Comparison of ENCODE assay signal across 17 mouse cellular contexts in genomic region chr12:105005715-105005972, GRCm38 (mm10). TPM values are rescaled to one million over a fixed set of nuclear protein-coding genes. Genes with fewer than 3 reads are reported as not detected.
A peak's percentile ranks its signal among the peaks of the same experiment; 100 is the strongest.
DNase-seq lines count a peak whose midpoint lies in the region; TF ChIP-seq lines count a peak whose summit lies in the region.
"Had no signal": no experiment of that assay in that cellular context is flagged by ENCODE, and none has a peak within 500 bp of the region (broad histone marks: within the 10 kb centered on the region; RNA-seq: fewer than 3 reads in every experiment).

No protein-coding gene starts in this region.

- peak overlapping the region; percentile 15 for H3K27ac ChIP-seq in heart, adult 2 months
- H3K27ac ChIP-seq in bone marrow macrophage, adult 2 months (ENCODE audit: insufficient read depth, low read depth, low read length) = peak overlapping the region; percentile 63
- H3K27ac ChIP-seq in small intestine, adult 2 months (ENCODE audit: insufficient read depth, low read depth, low read length) = peak overlapping the region; percentile 67
- H3K27ac ChIP-seq: neural tube, embryonic 12.5 days had no signal

- H3K36me3 ChIP-seq in heart, adult 2 months (ENCODE audit: control insufficient read depth, insufficient read depth, low read length) = no peaks in the 10 kb centered on the region
- no peaks in the 10 kb centered on the region for H3K36me3 ChIP-seq in small intestine, adult 2 months (ENCODE audit: control insufficient read depth, insufficient read depth, low read length)
- H3K36me3 ChIP-seq: neural tube, embryonic 12.5 days had no signal

- no peaks in the 10 kb centered on the region for H3K79me2 ChIP-seq in heart, adult 2 months (replicated peaks; ENCODE audit: control insufficient read depth, insufficient read depth, low read length)

- no peak for TF ChIP-seq POLR2A in heart, adult 2 months (IDR thresholded peaks at IDR 0.05; ENCODE audit: insufficient read depth, low read depth, low read length)
- no peak for TF ChIP-seq POLR2A in lung, adult 2 months (IDR thresholded peaks at IDR 0.05; ENCODE audit: borderline replicate concordance, extremely low read depth, low read depth, low read length)
- no peak for TF ChIP-seq POLR2A in bone marrow macrophage, adult 2 months (IDR thresholded peaks at IDR 0.05; ENCODE audit: borderline replicate concordance, low read depth, low read length)
- no peak for TF ChIP-seq POLR2A in small intestine, adult 2 months (IDR thresholded peaks at IDR 0.05; ENCODE audit: low read depth, low read length)

- DNase-seq in heart, adult 2 months = no peak
- no peak for DNase-seq in heart, adult 18-20 months
- peak; percentile 48 to 58 for DNase-seq in lung, adult 18-20 months
- no peak for DNase-seq in lung, adult 2 months
- DNase-seq in layer of hippocampus, adult 9-11 months = no peak
- DNase-seq in left cerebral cortex, adult 8-10 months (ENCODE audit: low spot score in 2 of 2) = no peak
- DNase-seq: adrenal gland, adult 8-10 months; cerebellum, adult 18-20 months; heart, postnatal 4 days; layer of hippocampus, postnatal 36 days; left cerebral cortex, postnatal 4 days; spleen, adult 18-20 months; thymus, postnatal 36 days had no signal

- TF ChIP-seq CTCF in heart, adult 2 months (IDR thresholded peaks at IDR 0.05) = no peak
- no peak for TF ChIP-seq CTCF in lung, adult 2 months (IDR thresholded peaks at IDR 0.05; ENCODE audit: insufficient read depth, low read length)
- no peak for TF ChIP-seq CTCF in bone marrow macrophage, adult 2 months (IDR thresholded peaks at IDR 0.05; ENCODE audit: low read depth, low read length)
- no peak for TF ChIP-seq CTCF in small intestine, adult 2 months (IDR thresholded peaks at IDR 0.05; ENCODE audit: extremely low read depth, insufficient read length, insufficient replicate concordance, low read depth, low read length)

- H3K4me3 ChIP-seq in heart, adult 2 months = no peak overlapping the region
- H3K4me3 ChIP-seq in lung, adult 2 months (replicated peaks; ENCODE audit: extremely low read depth, low read depth, low read length) = no peak overlapping the region
- H3K4me3 ChIP-seq in bone marrow macrophage, adult 2 months (ENCODE audit: insufficient read depth, low read length) = peak overlapping the region; percentile 23
- H3K4me3 ChIP-seq in small intestine, adult 2 months (ENCODE audit: low read depth, low read length) = no peak overlapping the region
- H3K4me3 ChIP-seq: erythroblast, embryonic 14.5 days; neural tube, embryonic 12.5 days had no signal

- no peak overlapping the region for H3K9ac ChIP-seq in heart, adult 2 months (ENCODE audit: low read depth, low read length)
- H3K9ac ChIP-seq: neural tube, embryonic 12.5 days had no signal

- H3K27me3 ChIP-seq in heart, adult 2 months (ENCODE audit: control insufficient read depth, insufficient read depth, low read length) = no peaks in the 10 kb centered on the region
- no peaks in the 10 kb centered on the region for H3K27me3 ChIP-seq in small intestine, adult 2 months (ENCODE audit: control insufficient read depth, insufficient read depth, low read length)

- no peak for TF ChIP-seq EP300 in heart, adult 2 months (IDR thresholded peaks at IDR 0.05; ENCODE audit: insufficient read depth, low read depth, low read length)

- H3K4me1 ChIP-seq in heart, adult 2 months (ENCODE audit: control insufficient read depth, insufficient read depth, low read length) = peaks cover 20% of the 10 kb centered on the region
- H3K4me1 ChIP-seq in lung, adult 2 months (ENCODE audit: control insufficient read depth, insufficient read depth, low read length) = peaks cover 7% of the 10 kb centered on the region; the same call in 1 of the 2 replicates
- H3K4me1 ChIP-seq in bone marrow macrophage, adult 2 months (ENCODE audit: control insufficient read depth, insufficient read depth, low read length) = peaks cover 70% of the 10 kb centered on the region
- peaks cover 32% of the 10 kb centered on the region for H3K4me1 ChIP-seq in small intestine, adult 2 months (ENCODE audit: control insufficient read depth, insufficient read depth, insufficient read length, low read length)

- intact Hi-C loops in heart, adult 2 months (cut with DNase I) = no loop called here

- 73% methylated on average over 2 of the region's 2 CpGs for WGBS in heart, adult 2 months
- 61% methylated on average over 2 of the region's 2 CpGs for WGBS in lung, adult 2 months
- WGBS in small intestine, adult 2 months = 11% methylated on average over 2 of the region's 2 CpGs

RNA-seq across cellular contexts. Expression of gene Syne3, which starts 4.0 kb away (rescaled TPM):
- total RNA-seq in heart, adult 2 months (2021) = 1 to 10 TPM; 7.0 to 8.5 TPM
- polyA plus RNA-seq in heart, adult 2 months (2012; rRNA removed) = 2.3 and 3.0 TPM in 2 replicates
- 1 to 10 TPM; 7.9 to 8.3 TPM for total RNA-seq in heart, adult 18-20 months (2021)
- polyA plus RNA-seq in lung, adult 2 months (2012; rRNA removed) = 3.5 and 3.7 TPM in 2 replicates
- 13.4 and 18.2 TPM in 2 replicates for polyA plus RNA-seq in bone marrow macrophage, adult 2 months (2012; ENCODE audit: insufficient read depth, insufficient read length, missing spikeins)
- polyA plus RNA-seq in small intestine, adult 2 months (2012; rRNA removed) = 0.88 and 1.3 TPM in 2 replicates
- 1 to 10 TPM; 2.0 to 3.0 (median 2.8) TPM for total RNA-seq in left cerebral cortex, adult 8-10 months (2022)

RNA-seq across cellular contexts. Expression of gene Glrx5, which starts 26.8 kb away (rescaled TPM):
- total RNA-seq in heart, adult 2 months (2021) = 10 to 100 TPM; 86.5 to 94.7 TPM
- polyA plus RNA-seq in heart, adult 2 months (2012; rRNA removed) = 103 and 104 TPM in 2 replicates
- total RNA-seq in heart, adult 18-20 months (2021) = 100 to 1,000 TPM in 1 of 2 experiments, 10 to 100 TPM in 1; 83.8 to 111 TPM
- 43.1 and 54.7 TPM in 2 replicates for polyA plus RNA-seq in lung, adult 2 months (2012; rRNA removed)
- 22.5 and 31.6 TPM in 2 replicates for polyA plus RNA-seq in bone marrow macrophage, adult 2 months (2012; ENCODE audit: insufficient read depth, insufficient read length, missing spikeins)
- 74.3 and 82.0 TPM in 2 replicates for polyA plus RNA-seq in small intestine, adult 2 months (2012; rRNA removed)
- total RNA-seq in left cerebral cortex, adult 8-10 months (2022) = 10 to 100 TPM; 41.7 to 50.8 (median 46.0) TPM

Comparison
In these comparisons a context has a peak if more than half of its experiments do, and no peak if none do; other contexts are left out.
1. DNase-seq: peak in lung, adult 18-20 months (2 of 2); none in heart, adult 2 months (0 of 2), heart, adult 18-20 months (0 of 2), lung, adult 2 months (single experiment), layer of hippocampus, adult 9-11 months (single experiment) and left cerebral cortex, adult 8-10 months (0 of 2).
2. H3K27ac ChIP-seq: peak in every context shown above with its lines; median percentile 67 in small intestine, adult 2 months; 63 in bone marrow macrophage, adult 2 months; 15 in heart, adult 2 months.